Mouse (Mus musculus): ENCODE measurements around the gene Foxp1.

Gene Foxp1

DNA sequence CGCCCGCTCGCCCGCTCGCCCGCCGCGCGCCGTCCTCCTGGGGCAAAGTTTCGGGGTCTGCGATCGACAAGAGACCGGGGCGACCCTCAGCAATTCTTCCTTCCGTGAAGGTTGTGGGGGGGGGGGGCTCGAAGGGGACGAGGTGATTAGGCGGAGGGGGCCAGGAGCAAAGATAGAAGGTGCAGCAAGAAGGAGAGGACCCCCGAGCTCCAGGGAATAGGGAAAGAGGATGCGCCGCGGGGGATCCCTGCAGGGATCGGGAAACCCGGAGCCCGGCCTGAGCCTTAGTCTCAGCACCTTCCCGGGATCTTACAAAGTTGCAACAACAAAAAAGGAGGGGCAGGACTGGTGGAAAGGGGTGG, 1.9 kb downstream of the Foxp1 start:
- DNase-seq (ENCODE audit: low spot score): no peak

- no peak for DNase-seq (ENCODE audit: low spot score)
Measured at GRCm38 (mm10) chr6:99519806-99520675, 2.5 kb downstream of the Foxp1 start.

DNA sequence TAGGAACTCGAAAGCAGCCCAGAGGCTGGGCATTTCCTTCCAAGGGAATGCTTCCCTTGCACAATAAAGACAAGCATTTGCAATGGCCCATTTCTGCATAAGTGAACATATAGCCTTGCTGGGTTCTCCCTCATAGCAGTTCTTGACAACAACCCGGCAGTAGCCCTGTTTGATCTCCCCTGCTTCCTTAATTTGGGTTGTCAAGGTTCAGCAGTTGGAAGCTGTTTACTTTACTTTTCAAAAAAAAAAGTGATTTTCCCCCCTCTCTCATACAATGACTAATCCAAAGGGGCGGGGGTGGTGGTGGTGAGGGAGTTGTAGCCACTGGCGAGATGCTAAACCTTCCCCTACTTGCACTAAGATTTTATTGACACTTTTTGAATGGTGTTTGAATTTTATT, 3.5 kb downstream of the Foxp1 start:
- DNase-seq (ENCODE audit: low spot score): no peak

GRCm38 (mm10) chr6:99515667-99516199, 6.8 kb downstream of the Foxp1 start:
- no peak for DNase-seq (ENCODE audit: low spot score)

- DNase-seq (ENCODE audit: low spot score): no peak
Measured at GRCm38 (mm10) chr6:99511862-99512261, 10.7 kb downstream of the Foxp1 start.

- DNase-seq (ENCODE audit: low spot score): no peak
Measured at GRCm38 (mm10) chr6:99509189-99509592, 13.3 kb downstream of the Foxp1 start.

- no peak for DNase-seq (ENCODE audit: low spot score)
Measured at GRCm38 (mm10) chr6:99506816-99507215, 15.7 kb downstream of the Foxp1 start.

- no peak for DNase-seq (ENCODE audit: low spot score)
Measured at GRCm38 (mm10) chr6:99503741-99504140, 18.8 kb downstream of the Foxp1 start.

- no peak for DNase-seq (ENCODE audit: low spot score)
Measured at GRCm38 (mm10) chr6:99502727-99503126, 19.8 kb downstream of the Foxp1 start.

- DNase-seq (ENCODE audit: low spot score): no peak
Measured at GRCm38 (mm10) chr6:99502314-99502713, 20.2 kb downstream of the Foxp1 start.

DNA sequence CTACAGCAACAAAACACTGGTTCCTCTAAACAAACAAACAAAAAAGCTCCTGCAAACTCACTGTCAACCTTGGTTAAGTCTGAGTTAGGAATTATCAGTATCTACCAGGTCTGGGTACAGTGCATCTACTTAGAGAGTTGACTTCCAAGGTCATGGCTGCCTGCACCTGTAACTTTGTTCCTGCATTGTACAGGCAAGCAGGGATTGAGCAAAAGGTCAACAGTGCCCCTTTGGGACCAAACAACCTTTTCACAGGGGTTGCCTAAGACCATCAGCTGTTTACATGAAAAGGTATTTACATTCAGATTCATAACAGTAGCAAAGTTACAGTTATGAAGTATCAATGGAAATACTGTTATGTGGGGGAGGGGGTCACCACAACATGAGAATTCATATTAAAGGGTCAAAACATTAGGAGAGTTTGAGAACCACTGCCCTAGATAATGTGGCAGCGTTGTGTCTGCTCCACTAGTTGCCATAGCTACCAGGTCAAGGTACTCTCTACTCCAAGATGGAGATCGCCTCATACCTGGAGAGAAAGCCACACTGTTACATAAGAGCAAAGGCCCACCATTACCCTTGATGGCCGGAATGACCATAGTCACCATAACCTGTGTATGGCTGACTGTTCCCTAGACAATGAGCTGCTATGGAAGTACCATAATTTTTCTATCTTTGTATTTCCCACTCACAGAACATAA, 21.8 kb downstream of the Foxp1 start:
- DNase-seq (ENCODE audit: low spot score): no peak

GRCm38 (mm10) chr6:99498082-99498481, 24.4 kb downstream of the Foxp1 start:
- DNase-seq (ENCODE audit: low spot score): no peak

DNA sequence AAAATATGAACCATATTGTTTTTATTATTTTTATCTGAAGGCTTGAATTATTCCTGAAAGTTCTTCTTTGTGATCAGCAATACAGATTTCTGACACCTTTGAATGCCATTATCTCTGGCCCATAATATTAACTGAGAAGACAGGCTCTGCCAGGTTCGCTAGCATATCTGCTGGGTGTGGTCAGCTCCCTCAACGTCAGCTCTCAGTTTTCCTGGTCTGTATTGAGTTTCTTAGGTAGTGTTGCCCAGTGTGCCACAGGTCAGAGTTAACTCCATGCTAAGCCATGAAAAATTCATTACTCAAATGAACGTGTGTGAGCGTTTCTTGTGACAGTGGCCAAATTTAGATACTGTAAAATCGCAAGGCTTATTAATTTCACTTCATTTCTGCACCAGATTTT, 26.4 kb downstream of the Foxp1 start:
- DNase-seq (ENCODE audit: low spot score): no peak

GRCm38 (mm10) chr6:99492937-99493336, 29.6 kb downstream of the Foxp1 start:
- no peak for DNase-seq (ENCODE audit: low spot score)

- DNase-seq (ENCODE audit: low spot score): no peak
Measured at GRCm38 (mm10) chr6:99491979-99492544, 30.5 kb downstream of the Foxp1 start.

DNA sequence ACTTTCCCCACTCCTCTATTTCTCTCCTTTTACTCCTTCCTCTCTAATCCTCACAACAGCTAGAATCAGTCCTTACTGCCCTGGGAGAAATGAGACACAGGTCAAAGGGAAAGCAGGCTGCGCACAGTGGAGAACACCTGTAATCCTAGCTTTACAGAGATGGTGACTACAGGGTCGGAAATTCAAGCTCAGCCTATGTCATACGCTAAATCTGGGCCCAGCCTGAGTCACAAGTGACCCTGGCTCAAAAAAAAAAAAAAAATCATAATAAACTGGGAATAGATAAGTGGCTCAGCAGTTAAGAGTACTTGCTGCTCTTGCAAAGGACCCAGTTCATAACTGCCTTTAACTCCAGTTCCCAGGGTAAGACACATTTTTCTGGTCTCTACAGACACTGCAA, 31.4 kb downstream of the Foxp1 start:
- DNase-seq (ENCODE audit: low spot score): no peak

- DNase-seq (ENCODE audit: low spot score): no peak
Measured at GRCm38 (mm10) chr6:99489900-99490648, 32.4 kb downstream of the Foxp1 start.

- no peak for DNase-seq (ENCODE audit: low spot score)
Measured at GRCm38 (mm10) chr6:99489423-99489822, 33.1 kb downstream of the Foxp1 start.

GRCm38 (mm10) chr6:99485884-99486640, 36.5 kb downstream of the Foxp1 start:
- DNase-seq (ENCODE audit: low spot score): no peak

DNA sequence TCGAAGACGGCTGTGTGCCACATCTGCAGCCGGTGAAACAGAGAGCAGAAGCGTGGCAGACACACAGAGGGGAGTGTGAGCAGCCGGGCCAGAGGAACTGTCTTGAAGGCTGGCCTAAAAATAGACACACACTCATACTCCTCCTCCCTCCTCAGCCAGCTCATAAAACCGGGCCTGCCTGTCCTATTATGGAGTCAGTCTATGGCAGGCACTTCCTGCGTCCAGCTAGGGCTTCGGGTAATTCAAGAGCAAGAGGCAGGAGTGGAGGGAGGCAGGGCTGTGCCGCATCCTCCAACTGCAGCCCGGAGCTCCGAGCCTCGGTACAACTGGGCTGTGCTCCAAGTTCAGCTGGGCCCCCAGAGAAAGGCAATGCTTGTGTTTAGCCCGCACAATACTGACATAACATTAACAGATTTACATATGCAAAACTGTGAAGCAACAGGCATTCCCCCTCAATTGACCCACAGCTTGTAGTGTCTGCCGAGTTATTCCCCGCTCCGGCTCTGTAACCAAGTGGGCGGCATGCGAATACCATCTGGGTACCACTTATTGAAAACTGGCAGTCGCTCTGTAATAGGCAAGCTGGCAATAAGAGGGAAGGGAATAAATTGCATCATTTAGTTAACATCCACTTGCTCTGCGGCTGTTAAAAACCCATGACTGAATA, 37.2 kb downstream of the Foxp1 start:
- peak; percentile 84 for DNase-seq (ENCODE audit: low spot score)

DNA sequence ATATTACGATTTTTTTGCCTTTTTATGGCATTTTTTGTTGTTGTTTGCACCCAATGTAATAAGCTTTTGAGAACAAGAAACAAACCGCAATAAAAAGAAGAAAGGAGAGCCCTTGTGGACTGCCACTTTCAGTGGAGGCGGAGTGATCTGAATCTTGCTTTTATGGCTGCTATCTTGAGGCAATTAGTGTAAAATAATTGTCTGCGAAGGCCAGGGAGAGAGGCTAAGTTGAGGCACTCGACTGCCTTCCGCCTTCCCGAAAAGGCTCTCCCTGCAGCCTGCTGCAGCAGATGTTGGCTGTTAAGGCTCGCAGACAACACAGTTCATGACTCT, 37.7 kb downstream of the Foxp1 start:
- no peak for DNase-seq (ENCODE audit: low spot score)

Measured in layer of hippocampus, adult 11-12 months (tissue).